Mouse (Mus musculus): ENCODE measurements around the gene Lpcat3. TPM values are rescaled to one million over a fixed set of nuclear protein-coding genes. Genes with fewer than 3 reads are reported as not detected.

The Lpcat3 gene
- polyA plus RNA-seq, 1 experiment from 2014 or later = 32.3 TPM

- no peak overlapping the region for H3K4me2 ChIP-seq
- no peak overlapping the region for H3K9ac ChIP-seq (ENCODE audit: low read length)
- no peak for ATAC-seq (ENCODE audit: low FRiP score)
- no peak overlapping the region for H3K4me3 ChIP-seq (ENCODE audit: low read depth, low read length)
- no peaks in the 10 kb centered on the region for H3K4me1 ChIP-seq (ENCODE audit: control insufficient read depth, insufficient read depth, low read length)
- no peak overlapping the region for H3K27ac ChIP-seq (ENCODE audit: low read depth, low read length)
- H3K36me3 ChIP-seq (ENCODE audit: control insufficient read depth, insufficient read depth, low read length) = no peaks in the 10 kb centered on the region
- no peaks in the 10 kb centered on the region for H3K9me3 ChIP-seq (ENCODE audit: control insufficient read depth, low read length)
- DNase-seq (ENCODE audit: low spot score, missing footprints) = no peak
- H3K27me3 ChIP-seq (ENCODE audit: control insufficient read depth, insufficient read depth, low read length) = no peaks in the 10 kb centered on the region
- 83% methylated on average over 8 of the region's 8 CpGs for WGBS
Observed at GRCm38 (mm10) chr6:124723541-124723940, 60.7 kb downstream of the Lpcat3 start.

- Histone ChIP-seq H3K9me3 (ENCODE audit: control insufficient read depth, low read length) (no peaks in the 10 kb centered on the region), H3K4me2 (no peak overlapping the region), H3K36me3 (ENCODE audit: control insufficient read depth, insufficient read depth, low read length) (no peaks in the 10 kb centered on the region), H3K9ac (ENCODE audit: low read length) (no peak overlapping the region), H3K27me3 (ENCODE audit: control insufficient read depth, insufficient read depth, low read length) (no peaks in the 10 kb centered on the region), H3K27ac (ENCODE audit: low read depth, low read length) (no peak overlapping the region), H3K4me1 (ENCODE audit: control insufficient read depth, insufficient read depth, low read length) (no peaks in the 10 kb centered on the region), H3K4me3 (ENCODE audit: low read depth, low read length) (no peak overlapping the region)
- WGBS = 91% methylated on average over 10 of the region's 10 CpGs
- no peak for ATAC-seq (ENCODE audit: low FRiP score)
- DNase-seq (ENCODE audit: low spot score, missing footprints) = no peak
Observed at GRCm38 (mm10) chr6:124724472-124724871, 61.6 kb downstream of the Lpcat3 start.

GRCm38 (mm10) chr6:124728621-124729020 is 65.8 kb downstream of the Lpcat3 start:
- DNase-seq (ENCODE audit: low spot score, missing footprints) = no peak
- Histone ChIP-seq H3K9ac (ENCODE audit: low read length) (no peak overlapping the region), H3K4me2 (no peak overlapping the region), H3K36me3 (ENCODE audit: control insufficient read depth, insufficient read depth, low read length) (no peaks in the 10 kb centered on the region), H3K27ac (ENCODE audit: low read depth, low read length) (no peak overlapping the region), H3K4me1 (ENCODE audit: control insufficient read depth, insufficient read depth, low read length) (no peaks in the 10 kb centered on the region), H3K4me3 (ENCODE audit: low read depth, low read length) (no peak overlapping the region), H3K9me3 (ENCODE audit: control insufficient read depth, low read length) (no peaks in the 10 kb centered on the region), H3K27me3 (ENCODE audit: control insufficient read depth, insufficient read depth, low read length) (no peaks in the 10 kb centered on the region)
- ATAC-seq (ENCODE audit: low FRiP score) = no peak
- WGBS = 82% methylated on average over 10 of the region's 10 CpGs

GRCm38 (mm10) chr6:124729850-124730705 is 67.3 kb downstream of the Lpcat3 start:
- Histone ChIP-seq H3K4me2 (no peak overlapping the region), H3K27me3 (ENCODE audit: control insufficient read depth, insufficient read depth, low read length) (no peaks in the 10 kb centered on the region), H3K4me1 (ENCODE audit: control insufficient read depth, insufficient read depth, low read length) (no peaks in the 10 kb centered on the region), H3K27ac (ENCODE audit: low read depth, low read length) (no peak overlapping the region), H3K9me3 (ENCODE audit: control insufficient read depth, low read length) (no peaks in the 10 kb centered on the region), H3K36me3 (ENCODE audit: control insufficient read depth, insufficient read depth, low read length) (no peaks in the 10 kb centered on the region), H3K4me3 (ENCODE audit: low read depth, low read length) (no peak overlapping the region), H3K9ac (ENCODE audit: low read length) (no peak overlapping the region)
- WGBS = 87% methylated on average over 8 of the region's 8 CpGs
- DNase-seq (ENCODE audit: low spot score, missing footprints) (no peak), ATAC-seq (ENCODE audit: low FRiP score) (no peak)

- WGBS = 86% methylated on average over 7 of the region's 7 CpGs
- no peaks in the 10 kb centered on the region for H3K36me3 ChIP-seq (ENCODE audit: control insufficient read depth, insufficient read depth, low read length)
- H3K27me3 ChIP-seq (ENCODE audit: control insufficient read depth, insufficient read depth, low read length) = no peaks in the 10 kb centered on the region
- DNase-seq (ENCODE audit: low spot score, missing footprints) (no peak), ATAC-seq (ENCODE audit: low FRiP score) (no peak)
- no peak overlapping the region for H3K9ac ChIP-seq (ENCODE audit: low read length)
- H3K27ac ChIP-seq (ENCODE audit: low read depth, low read length) = no peak overlapping the region
- H3K4me1 ChIP-seq (ENCODE audit: control insufficient read depth, insufficient read depth, low read length) = no peaks in the 10 kb centered on the region
- H3K9me3 ChIP-seq (ENCODE audit: control insufficient read depth, low read length) = no peaks in the 10 kb centered on the region
- H3K4me3 ChIP-seq (ENCODE audit: low read depth, low read length) = no peak overlapping the region
- H3K4me2 ChIP-seq = no peak overlapping the region
Observed at GRCm38 (mm10) chr6:124731038-124731437, 68.2 kb downstream of the Lpcat3 start.

GRCm38 (mm10) chr6:124732476-124733370 is 69.9 kb downstream of the Lpcat3 start:
- WGBS = 56% methylated on average over 19 of the region's 19 CpGs
- DNase-seq (ENCODE audit: low spot score, missing footprints) (no peak), ATAC-seq (ENCODE audit: low FRiP score) (no peak; the same call in 1 of the 2 replicates)
- Histone ChIP-seq H3K9me3 (ENCODE audit: control insufficient read depth, low read length) (no peaks in the 10 kb centered on the region), H3K4me3 (ENCODE audit: low read depth, low read length) (no peak overlapping the region), H3K9ac (ENCODE audit: low read length) (no peak overlapping the region), H3K27me3 (ENCODE audit: control insufficient read depth, insufficient read depth, low read length) (no peaks in the 10 kb centered on the region), H3K36me3 (ENCODE audit: control insufficient read depth, insufficient read depth, low read length) (no peaks in the 10 kb centered on the region), H3K27ac (ENCODE audit: low read depth, low read length) (no peak overlapping the region), H3K4me1 (ENCODE audit: control insufficient read depth, insufficient read depth, low read length) (no peaks in the 10 kb centered on the region), H3K4me2 (no peak overlapping the region)

- H3K4me3 ChIP-seq (ENCODE audit: low read depth, low read length) = no peak overlapping the region
- ATAC-seq (ENCODE audit: low FRiP score) (no peak), DNase-seq (ENCODE audit: low spot score, missing footprints) (no peak)
- no peak overlapping the region for H3K9ac ChIP-seq (ENCODE audit: low read length)
- peaks cover 6% of the 10 kb centered on the region for H3K4me1 ChIP-seq (ENCODE audit: control insufficient read depth, insufficient read depth, low read length)
- no peaks in the 10 kb centered on the region for H3K36me3 ChIP-seq (ENCODE audit: control insufficient read depth, insufficient read depth, low read length)
- no peak overlapping the region for H3K4me2 ChIP-seq
- H3K9me3 ChIP-seq (ENCODE audit: control insufficient read depth, low read length) = no peaks in the 10 kb centered on the region
- 88% methylated on average over 3 of the region's 3 CpGs for WGBS
- H3K27me3 ChIP-seq (ENCODE audit: control insufficient read depth, insufficient read depth, low read length) = no peaks in the 10 kb centered on the region
- H3K27ac ChIP-seq (ENCODE audit: low read depth, low read length) = no peak overlapping the region
Observed at GRCm38 (mm10) chr6:124734417-124734816, 71.6 kb downstream of the Lpcat3 start.

GRCm38 (mm10) chr6:124737040-124737439 is 74.2 kb downstream of the Lpcat3 start:
- Histone ChIP-seq H3K9ac (ENCODE audit: low read length) (no peak overlapping the region), H3K27ac (ENCODE audit: low read depth, low read length) (no peak overlapping the region), H3K4me2 (no peak overlapping the region), H3K27me3 (ENCODE audit: control insufficient read depth, insufficient read depth, low read length) (no peaks in the 10 kb centered on the region), H3K4me1 (ENCODE audit: control insufficient read depth, insufficient read depth, low read length) (peaks cover 17% of the 10 kb centered on the region), H3K36me3 (ENCODE audit: control insufficient read depth, insufficient read depth, low read length) (no peaks in the 10 kb centered on the region), H3K9me3 (ENCODE audit: control insufficient read depth, low read length) (no peaks in the 10 kb centered on the region), H3K4me3 (ENCODE audit: low read depth, low read length) (no peak overlapping the region)
- 93% methylated on average over 11 of the region's 11 CpGs for WGBS
- ATAC-seq (ENCODE audit: low FRiP score) = no peak
- DNase-seq (ENCODE audit: low spot score, missing footprints) = no peak

- peak; percentile 80 for DNase-seq (ENCODE audit: low spot score, missing footprints)
Observed at GRCm38 (mm10) chr6:124738511-124739023, 75.7 kb downstream of the Lpcat3 start, which contains the start of gene Ptpn6. Gene Ptpn6 (minus strand): TSS chr6:124738714.

More at GRCm38 (mm10) chr6:124738511-124739023, 75.7 kb downstream of the Lpcat3 start, which contains the start of gene Ptpn6:
- no peak within 1 kb of the TSS for H3K27ac ChIP-seq (ENCODE audit: low read depth, low read length)
- ATAC-seq (ENCODE audit: low FRiP score) = no peak
- no peak within 1 kb of the TSS for H3K4me3 ChIP-seq (ENCODE audit: low read depth, low read length)
- H3K4me1 ChIP-seq (ENCODE audit: control insufficient read depth, insufficient read depth, low read length) = peaks cover 19% of the 10 kb centered on the region
- H3K9me3 ChIP-seq (ENCODE audit: control insufficient read depth, low read length) = no peaks in the 10 kb centered on the region
- no peaks in the 10 kb centered on the region for H3K27me3 ChIP-seq (ENCODE audit: control insufficient read depth, insufficient read depth, low read length)
- H3K4me2 ChIP-seq = no peak within 1 kb of the TSS
- WGBS = 29% methylated on average over 15 of the region's 15 CpGs
- H3K9ac ChIP-seq (ENCODE audit: low read length) = peak within 1 kb of the TSS; percentile 2; the same call in 1 of the 2 replicates
- H3K36me3 ChIP-seq (ENCODE audit: control insufficient read depth, insufficient read depth, low read length) = 0 out of 2 replicates have a peak, but pooled peaks cover 4% of the 10 kb centered on the region

All from midbrain, embryonic 11.5 days (tissue).